Mouse (Mus musculus): ENCODE measurements around the gene Ubac2. TPM values are rescaled to one million over a fixed set of nuclear protein-coding genes. Genes with fewer than 3 reads are reported as not detected.

Ubac2 gene
- total RNA-seq, 4 experiments from 2014 or later, result 32.5 to 38.1 (median 34.9) TPM

DNA sequence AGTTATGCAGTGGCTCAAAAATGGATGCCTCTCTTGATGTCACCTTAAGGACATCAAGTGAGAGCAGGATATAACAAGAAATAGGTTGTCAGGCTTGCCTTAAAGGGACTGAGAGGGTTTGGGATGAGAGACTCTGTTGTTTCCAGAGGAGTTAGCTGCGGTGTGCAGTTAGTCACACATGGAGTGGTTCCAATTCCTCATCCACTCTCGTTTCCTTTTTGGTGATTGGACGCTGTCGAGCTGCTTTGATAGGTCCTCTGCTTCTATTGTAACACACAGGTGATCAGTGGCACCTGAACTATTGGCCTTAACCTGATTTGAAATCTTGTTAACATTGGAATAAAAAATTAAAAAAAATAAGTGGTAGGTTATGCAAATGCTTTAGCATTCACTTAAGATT is 44.3 kb downstream of the Ubac2 start:
- DNase-seq (ENCODE audit: low spot score in 2 of 2), result peak in 1 of 2 experiments; percentile 2

DNA sequence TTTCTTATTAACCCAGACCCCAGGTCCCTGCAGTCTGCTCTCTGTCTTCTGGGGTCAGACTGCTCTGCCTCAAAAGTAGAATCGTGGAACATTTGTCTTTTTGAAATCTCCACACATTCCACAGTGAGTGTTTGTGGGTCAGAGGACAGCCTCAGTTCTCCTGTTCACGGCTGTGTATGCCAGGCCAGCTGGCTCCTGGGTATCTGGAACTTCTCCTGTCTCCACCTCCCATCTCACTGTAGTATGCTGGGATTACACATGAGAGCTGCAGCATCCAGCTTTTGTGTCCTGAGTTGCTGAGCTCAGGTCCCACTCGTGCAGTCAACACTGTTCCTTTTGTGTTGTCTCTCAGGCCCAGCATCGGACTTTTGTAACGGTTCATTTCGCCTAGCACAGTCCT is 46.5 kb downstream of the Ubac2 start:
- no peak for DNase-seq (ENCODE audit: low spot score in 2 of 2)

- DNase-seq (ENCODE audit: low spot score in 2 of 2), result no peak
These were observed 48.5 kb downstream of the Ubac2 start for GRCm38 (mm10) chr14:121926901-121927300.

DNA sequence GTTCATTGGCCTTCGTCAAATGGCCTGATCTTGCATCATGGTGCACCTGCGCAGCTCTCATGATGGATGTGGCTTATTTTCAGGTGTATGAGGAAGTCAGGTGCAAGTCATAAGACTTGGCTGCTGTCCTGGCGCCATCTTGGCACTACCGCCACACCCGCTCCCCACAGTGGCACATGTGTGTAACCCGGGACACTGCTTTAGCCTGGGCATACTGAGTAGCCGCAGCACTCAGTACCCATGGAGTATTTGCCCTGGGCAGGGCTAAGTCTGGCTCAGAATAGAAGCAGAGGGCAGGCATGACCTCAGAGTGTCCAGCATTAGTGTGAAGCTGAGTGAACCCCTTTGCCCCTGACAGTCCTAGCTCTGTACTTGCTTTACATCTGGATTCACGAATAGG is 49.0 kb downstream of the Ubac2 start:
- no peak for DNase-seq (ENCODE audit: low spot score in 2 of 2)

GRCm38 (mm10) chr14:121928375-121929137 is 50.1 kb downstream of the Ubac2 start:
- no peak for DNase-seq (ENCODE audit: low spot score in 2 of 2)

DNA sequence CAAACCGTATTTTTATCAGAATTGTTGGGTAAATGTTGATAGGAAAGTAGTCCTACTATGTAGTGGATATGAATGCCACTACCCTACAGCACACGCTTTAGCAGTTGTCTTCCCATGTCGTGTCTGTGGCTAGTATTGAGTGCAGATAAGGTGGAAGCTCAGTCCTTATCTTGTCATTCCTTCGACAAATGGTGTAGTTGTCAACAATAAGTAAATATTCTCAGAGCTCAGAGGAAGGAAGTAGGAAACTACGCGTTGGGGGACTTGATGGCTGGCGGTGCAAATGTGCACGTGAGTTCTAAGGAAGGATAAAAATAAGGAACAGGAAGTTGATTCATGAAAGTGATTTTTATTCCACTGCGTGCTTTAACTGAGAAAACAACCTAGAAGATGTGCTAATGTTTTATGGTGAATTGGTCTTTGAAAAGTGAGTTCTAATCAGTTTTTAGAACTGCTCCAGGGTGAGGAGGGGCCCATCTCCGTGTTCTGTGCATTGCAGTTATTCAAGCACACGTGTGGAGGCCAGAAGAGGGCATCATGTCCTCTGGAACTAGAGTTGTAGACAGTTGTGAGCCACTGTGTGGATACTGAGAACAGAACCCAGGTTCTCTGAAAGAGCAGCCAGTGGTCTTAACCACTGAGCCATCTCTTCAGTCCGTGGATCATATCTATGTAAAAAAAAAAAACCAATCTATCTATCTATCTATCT is 51.0 kb downstream of the Ubac2 start:
- no peak for DNase-seq (ENCODE audit: low spot score in 2 of 2)

GRCm38 (mm10) chr14:121930731-121931383 is 52.4 kb downstream of the Ubac2 start:
- DNase-seq (ENCODE audit: low spot score in 2 of 2), result no peak

- no peak for DNase-seq (ENCODE audit: low spot score in 2 of 2)
These were observed 53.2 kb downstream of the Ubac2 start for GRCm38 (mm10) chr14:121931594-121931993.

GRCm38 (mm10) chr14:121932180-121932579 is 53.8 kb downstream of the Ubac2 start:
- no peak for DNase-seq (ENCODE audit: low spot score in 2 of 2)

DNA sequence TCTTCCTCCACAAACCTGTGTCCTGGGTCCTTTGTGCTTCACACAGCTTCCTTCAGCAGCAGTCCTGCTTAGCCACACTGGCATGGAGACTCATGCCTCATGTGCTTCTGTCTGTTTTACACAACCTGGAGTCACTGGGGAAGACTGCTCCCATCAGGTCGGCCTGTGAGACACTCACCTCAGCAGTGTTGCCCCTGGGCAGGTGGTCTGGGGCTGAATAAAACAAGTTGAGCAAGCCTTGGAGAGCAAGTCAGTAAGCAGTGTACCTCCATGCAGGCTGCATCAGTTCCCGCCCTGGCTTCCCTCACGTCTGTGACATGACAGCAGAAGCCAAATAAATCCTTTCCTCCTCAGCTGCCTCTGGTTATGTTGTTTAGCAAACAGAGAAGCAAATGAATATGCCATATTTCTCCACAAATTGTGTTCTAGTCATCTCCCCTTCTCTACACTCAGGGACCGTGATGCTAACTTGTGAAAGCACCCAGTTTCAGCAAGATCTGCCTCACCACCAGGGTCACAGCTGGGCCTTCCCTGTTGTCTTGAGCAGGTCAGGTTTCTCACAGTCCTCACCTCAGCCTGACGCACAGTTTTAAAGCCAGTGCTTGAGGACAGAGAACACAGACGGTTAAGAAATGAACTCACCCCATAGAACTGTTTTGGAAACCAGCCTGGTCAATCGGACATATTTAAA is 55.6 kb downstream of the Ubac2 start:
- no peak for DNase-seq (ENCODE audit: low spot score in 2 of 2)

GRCm38 (mm10) chr14:121934597-121934946 is 56.2 kb downstream of the Ubac2 start:
- no peak for DNase-seq (ENCODE audit: low spot score in 2 of 2)

GRCm38 (mm10) chr14:121936356-121936755 is 57.9 kb downstream of the Ubac2 start:
- no peak for DNase-seq (ENCODE audit: low spot score in 2 of 2)

- DNase-seq (ENCODE audit: low spot score in 2 of 2), result no peak
These were observed 58.4 kb downstream of the Ubac2 start for GRCm38 (mm10) chr14:121936856-121937255.

DNA sequence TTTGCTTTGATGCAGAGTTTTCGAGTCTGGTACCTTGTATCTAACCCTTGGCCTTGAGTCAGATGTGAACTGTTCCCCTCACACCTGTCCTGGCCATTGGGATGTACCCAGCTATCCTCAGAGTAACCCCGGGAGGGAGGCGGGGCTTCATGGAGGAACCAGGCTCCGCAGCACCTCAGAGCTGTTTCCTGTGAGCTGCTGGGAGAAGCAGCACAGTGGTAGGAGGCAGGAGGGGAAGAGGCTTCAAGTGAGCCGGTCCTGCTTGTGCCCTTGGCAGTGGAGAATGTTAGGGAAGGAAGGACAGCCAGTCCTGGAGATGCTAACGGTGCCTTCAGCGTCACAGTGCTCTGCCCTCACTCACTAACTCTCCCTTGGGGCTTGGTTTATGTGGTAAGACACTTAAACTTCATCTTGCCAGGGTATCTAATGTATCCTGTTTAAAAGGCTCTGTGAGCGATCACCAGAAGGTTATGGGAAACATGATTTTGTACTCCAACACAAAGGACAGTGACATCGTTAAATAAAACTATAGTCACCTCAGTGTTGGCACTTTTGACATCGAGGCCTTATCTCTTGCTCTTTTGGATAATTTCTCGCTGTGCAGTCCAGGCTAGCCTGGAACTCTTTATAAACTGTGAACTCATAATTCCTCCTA is 59.3 kb downstream of the Ubac2 start:
- no peak for DNase-seq (ENCODE audit: low spot score in 2 of 2)

DNA sequence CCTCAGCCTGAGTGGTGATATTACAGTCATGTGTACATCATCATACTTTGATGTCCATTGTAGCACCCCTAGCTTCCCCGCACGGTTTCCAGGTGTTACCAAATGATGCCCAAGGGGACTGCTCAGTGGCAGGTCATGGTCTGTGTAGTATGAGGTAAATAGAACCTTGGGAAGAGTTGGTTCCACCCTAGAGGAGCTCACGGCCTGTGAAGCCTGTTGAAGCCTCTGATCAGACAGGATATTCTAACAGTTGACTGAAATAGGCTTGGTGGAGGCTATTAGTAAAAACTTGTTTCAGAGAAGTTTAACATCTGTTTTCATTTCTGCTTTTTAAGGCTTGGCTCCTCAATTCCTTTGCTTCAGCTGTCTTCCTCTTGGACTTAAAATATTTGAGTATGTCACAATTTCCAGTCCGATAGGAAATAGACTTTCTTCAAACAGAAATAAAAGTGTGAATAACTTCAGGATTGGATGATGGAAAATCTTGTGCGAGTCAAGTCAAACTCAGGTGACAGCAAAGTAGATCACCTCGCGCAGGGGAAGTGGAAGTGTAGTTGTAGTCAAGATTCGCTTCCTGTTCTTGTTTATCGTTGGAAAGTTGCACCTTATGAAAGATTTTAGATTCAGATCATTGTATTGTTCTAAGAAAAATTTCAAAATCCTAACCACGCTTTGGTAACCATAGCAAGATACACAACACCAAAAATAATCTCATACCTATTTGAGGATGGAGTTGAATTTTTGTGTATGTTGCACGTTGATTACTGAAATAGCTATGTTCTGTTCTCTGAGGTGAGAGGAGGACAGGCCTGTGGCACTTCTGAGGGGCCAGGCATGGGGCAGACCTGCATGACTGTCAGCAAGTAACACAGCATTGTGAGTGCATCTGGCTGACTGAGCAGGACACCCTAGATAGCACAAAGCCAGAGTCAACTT is 60.1 kb downstream of the Ubac2 start:
- no peak for DNase-seq (ENCODE audit: low spot score in 2 of 2)

DNA sequence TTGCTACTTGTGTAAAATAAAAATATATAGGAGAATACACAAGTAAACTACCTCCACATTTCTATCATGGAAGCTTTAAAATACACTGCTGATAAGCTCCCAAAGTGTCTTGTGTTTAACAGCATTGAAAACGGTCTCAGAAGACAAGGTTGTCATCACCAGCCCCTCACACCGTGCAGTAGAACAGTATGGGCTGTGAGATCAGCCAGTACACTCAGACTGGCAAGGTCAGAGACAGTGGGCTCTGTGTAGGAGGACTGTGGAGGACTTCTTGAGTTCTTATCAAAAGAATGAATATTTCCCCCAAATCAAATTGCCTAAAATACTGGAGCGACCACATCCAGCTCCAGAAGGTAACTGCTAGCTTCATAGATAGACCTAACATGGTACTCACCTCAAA is 61.2 kb downstream of the Ubac2 start:
- DNase-seq (ENCODE audit: low spot score in 2 of 2), result no peak

DNA sequence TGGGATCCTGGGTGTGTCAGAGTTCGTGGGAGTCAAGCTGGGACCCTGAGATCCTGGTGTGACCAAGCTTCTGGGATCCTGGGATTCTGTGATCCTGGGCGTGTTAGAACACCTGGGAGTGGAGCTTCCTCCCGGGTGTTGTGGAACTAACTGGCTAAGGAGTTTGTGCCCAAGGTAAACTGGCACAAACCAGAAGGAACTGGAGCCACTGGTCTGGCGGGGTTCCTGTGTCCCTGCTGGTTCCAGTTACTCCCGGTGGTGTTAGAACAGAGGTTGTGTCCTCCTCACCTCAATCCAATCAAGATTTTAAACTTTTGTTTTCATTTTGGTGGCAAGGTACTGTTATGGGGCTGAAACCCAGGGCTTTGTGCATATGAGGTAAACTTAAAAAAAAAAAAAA is 67.7 kb downstream of the Ubac2 start:
- no peak for DNase-seq (ENCODE audit: low spot score in 2 of 2)

DNA sequence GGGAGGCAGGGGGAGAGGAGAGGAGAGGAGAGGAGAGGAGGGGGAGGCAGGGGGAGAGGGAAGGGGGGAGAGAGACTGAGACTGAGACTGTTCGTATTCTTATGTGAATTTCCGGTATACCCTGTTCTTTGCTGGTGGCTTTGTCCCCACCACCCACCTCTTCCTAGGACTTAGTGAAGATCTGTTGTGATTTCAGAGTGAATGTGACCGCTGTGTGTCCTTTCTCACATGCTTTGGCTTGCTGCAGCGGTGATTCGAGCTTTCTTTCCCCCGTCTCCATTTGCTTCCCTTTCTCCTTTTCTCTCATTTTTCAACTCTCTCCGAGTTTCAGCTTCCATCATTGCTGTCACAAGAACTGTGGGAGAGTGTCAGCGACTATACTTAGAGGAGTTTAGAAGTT is 68.3 kb downstream of the Ubac2 start:
- no peak for DNase-seq (ENCODE audit: low spot score in 2 of 2)

DNA sequence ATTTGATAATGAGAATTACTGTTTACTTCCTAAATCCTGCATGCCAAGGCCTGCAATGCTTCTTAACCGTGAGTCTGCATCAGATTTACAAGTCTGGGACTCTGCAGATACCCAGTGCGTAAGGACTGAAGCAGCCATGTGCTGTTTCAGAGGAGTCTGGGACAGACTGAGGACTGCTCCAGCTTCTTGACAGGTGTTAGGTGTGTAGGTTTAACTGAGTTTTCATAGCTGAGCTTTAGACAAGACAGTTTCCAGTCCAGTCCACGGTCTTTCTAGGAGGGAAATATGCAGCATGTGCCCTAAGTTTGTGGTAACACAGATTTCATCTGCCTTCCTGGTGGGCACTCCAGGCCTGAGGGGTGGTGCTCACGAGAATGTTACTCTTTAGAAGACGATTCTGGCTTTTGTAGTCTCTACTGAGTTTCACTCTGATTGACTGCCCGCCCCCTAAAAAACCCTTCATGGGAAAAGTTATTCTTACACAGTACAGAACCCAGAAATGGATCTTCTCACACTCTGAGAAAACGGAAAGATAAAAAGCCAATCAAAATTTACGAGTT is 68.9 kb downstream of the Ubac2 start:
- no peak for DNase-seq (ENCODE audit: low spot score in 2 of 2)

DNA sequence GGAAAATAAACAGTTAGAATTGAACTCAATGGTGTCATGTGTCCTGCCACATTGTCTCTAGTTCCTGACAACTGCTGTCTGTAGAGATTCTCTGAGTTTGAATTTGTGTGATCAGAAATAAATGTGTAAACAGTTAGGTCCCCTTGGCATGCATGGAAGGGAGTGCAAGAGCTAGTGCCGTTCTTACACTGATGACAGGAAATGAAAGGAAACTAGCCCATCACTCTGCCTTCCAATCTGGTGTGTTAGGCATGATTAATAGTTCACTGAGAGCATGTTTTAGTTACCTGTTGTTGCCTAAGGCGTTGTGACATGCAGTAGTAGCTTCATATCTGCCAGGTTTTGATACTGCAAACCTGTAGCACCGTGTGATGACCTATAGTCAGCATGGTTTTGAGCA is 69.5 kb downstream of the Ubac2 start:
- DNase-seq (ENCODE audit: low spot score in 2 of 2), result no peak
